Mouse (Mus musculus): ENCODE data around the gene Gdf10.

GRCm38 (mm10) chr14:33940739-33941138 is 17.4 kb downstream of the Gdf10 start, which contains the start of gene Gdf2:
- no peak for TF ChIP-seq CTCF (IDR thresholded peaks at IDR 0.05; ENCODE audit: insufficient read depth, low read length)
- no peak for TF ChIP-seq POLR2A (IDR thresholded peaks at IDR 0.05; ENCODE audit: borderline replicate concordance, extremely low read depth, low read depth, low read length)
